Mouse (Mus musculus) adrenal gland, postnatal 0 days (tissue): ENCODE results near the gene Npas4. TPM values are rescaled to one million over a fixed set of nuclear protein-coding genes. Genes with fewer than 3 reads are reported as not detected.

Source experiments
- polyA plus RNA-seq: library from polyadenylated mRNA; unstranded; fragments of >200 nt; fragmentation: Nextera tagmentation; extraction: Ambion mirVana; gene quantifications from 2 replicates; pipeline ENCODE4 v1.2.1, GENCODE M21; 2015

Gene Npas4
- 0.07 TPM in 1 of 2 replicates, not detected in the other for polyA plus RNA-seq

DNA sequence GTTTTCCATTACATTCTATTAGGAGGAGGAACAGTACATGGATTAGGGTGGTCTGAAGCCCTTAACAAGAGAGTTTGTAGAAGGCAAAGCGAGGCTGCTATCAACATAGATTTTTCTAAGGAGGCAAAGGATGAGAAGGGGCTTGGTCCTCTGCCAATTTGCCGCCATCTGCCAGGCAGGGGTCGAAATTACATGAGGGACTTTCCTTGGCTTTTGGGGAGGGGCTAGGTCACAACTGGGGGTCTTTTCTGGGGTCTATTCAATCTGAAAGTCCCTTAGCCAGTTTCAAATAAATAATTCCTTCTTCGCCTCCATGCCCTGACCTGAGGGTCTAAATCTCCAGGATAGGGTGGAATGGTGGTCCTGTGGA, at the start of gene Npas4:
TSS of gene Npas4 (minus strand) at position 61 of the 370 bp plus-strand sequence.

DNA sequence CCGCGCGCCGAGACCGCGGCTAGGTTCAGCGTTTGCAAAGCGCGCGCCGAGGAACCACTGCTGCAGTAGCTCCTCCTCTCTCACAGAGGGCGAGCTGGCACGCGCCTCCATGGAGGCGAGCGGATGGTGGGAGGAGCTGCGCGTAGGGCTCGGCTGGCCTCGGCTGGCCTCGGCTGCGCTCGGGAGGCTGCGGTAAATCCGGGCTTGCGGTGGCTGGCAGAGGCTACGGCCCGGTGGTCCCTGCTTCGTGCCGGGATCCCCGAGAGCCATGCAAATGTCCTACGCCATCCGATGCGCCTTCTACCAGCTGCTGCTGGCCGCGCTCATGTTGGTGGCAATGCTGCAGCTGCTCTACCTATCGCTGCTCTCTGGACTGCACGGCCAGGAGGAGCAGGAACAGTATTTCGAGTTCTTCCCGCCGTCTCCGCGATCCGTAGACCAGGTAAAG, 48.6 kb upstream of the Npas4 start, which contains the start of the genes B4gat1 and AC124502.3:
TSS of gene B4gat1 (plus strand) at position 118 of the 448 bp plus-strand sequence.
TSS of gene AC124502.3 (plus strand) at position 183 of the 448 bp plus-strand sequence.

GRCm38 (mm10) chr19:5023621-5024479, 33.7 kb upstream of the Npas4 start, which contains the start of gene Slc29a2:
Gene Slc29a2, plus strand, starts transcription at chr19:5023860.

DNA sequence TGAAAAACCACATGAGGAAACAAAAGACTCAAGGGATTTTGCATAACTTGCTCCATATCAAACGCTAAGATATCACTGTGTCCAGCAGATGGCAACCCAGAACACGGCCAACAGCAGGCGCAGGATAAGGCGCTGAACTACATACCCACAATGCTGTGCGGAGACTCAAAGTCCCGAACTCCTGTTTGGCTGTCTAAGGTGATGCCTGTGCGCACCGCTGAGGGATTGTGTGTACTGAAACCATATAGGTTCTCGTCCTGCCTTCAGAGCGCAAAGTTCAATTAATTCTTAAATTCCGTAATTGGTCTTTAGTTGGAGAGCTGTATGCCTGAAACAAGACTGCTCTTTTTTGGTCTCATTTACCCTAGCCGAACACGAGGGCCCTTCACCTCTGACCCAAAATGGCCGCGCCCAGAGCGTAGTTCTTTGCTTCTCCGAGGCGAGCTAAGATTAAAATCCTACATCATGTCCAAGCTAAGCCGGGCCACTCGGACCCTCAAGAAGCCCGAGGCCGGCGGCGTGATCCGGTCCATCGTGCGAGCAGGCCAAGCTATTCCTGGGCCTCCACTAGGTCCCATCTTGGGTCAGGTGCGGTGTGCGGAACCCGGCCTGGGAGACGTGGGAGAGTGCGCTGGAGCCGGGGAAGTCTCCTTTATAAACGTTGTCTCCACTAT, 28.1 kb downstream of the Npas4 start, which contains the start of gene Mrpl11:
TSS of gene Mrpl11 (plus strand) at position 220 of the 674 bp plus-strand sequence.

DNA sequence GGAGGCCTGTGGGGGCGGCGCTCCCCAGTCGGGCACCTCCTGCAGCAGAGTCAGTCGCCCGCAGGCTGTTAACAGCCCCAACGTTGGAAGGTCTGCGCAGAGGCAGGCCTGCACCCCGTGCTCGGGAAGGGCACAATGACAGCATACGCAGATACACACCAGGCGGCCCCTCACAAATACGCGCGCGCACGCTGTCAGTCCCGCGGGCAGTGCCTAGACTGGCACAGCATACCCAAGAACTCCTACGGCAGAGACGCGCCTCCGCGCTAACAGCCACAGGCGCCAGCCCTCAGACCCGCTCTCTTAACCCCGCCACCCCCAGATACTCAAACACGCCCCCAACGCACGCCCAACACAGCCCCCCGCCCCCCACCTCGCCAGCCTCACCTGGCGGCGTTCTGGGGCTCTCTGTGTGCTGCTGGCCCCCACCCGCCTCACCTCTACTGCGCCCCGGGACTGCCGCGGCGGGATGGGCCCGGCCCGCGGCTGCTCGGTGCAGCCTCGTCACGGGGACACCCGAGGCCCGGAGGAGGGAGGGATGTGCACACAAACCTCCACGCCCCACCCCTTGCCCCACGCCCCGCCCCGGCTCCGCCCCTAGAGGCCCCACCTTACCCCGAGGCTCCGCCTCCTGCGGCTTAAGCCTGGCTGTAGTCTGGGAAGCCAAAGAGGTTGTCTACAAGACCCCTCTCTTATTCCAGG, 47.4 kb downstream of the Npas4 start, which contains the start of gene Peli3:
TSS of gene Peli3 (minus strand) at position 577 of the 702 bp plus-strand sequence.

Other genes with a start within 250 kb of the Npas4 start
- gene Rbm4b, start 233.8 kb downstream of the Npas4 start, polyA plus RNA-seq = 28.0 and 39.4 TPM in 2 replicates
- 18.8 and 24.5 TPM in 2 replicates for gene Rbm4, start 196.4 kb downstream of the Npas4 start, polyA plus RNA-seq
- gene Gm21992, start 178.7 kb downstream of the Npas4 start, polyA plus RNA-seq = 13.2 and 19.4 TPM in 2 replicates
- gene Rbm14, start 178.7 kb downstream of the Npas4 start, polyA plus RNA-seq = 19.3 and 22.3 TPM in 2 replicates
- gene Ccs, start 151.0 kb downstream of the Npas4 start, polyA plus RNA-seq = 79.9 and 127 TPM in 2 replicates
- gene Ccdc87, start 150.9 kb downstream of the Npas4 start, polyA plus RNA-seq = 0.08 and 0.10 TPM in 2 replicates
- gene Ctsf, start 135.2 kb downstream of the Npas4 start, polyA plus RNA-seq = 192 and 458 TPM in 2 replicates
- gene Actn3, start 112.4 kb downstream of the Npas4 start, polyA plus RNA-seq = 2.4 and 3.2 TPM in 2 replicates
- gene Zdhhc24, start 111.6 kb downstream of the Npas4 start, polyA plus RNA-seq = 12.5 and 14.8 TPM in 2 replicates
- 3.5 and 4.2 TPM in 2 replicates for gene Bbs1, start 83.7 kb downstream of the Npas4 start, polyA plus RNA-seq
- gene Dpp3, start 62.0 kb downstream of the Npas4 start, polyA plus RNA-seq = 63.8 and 106 TPM in 2 replicates
- 1.9 and 2.9 TPM in 2 replicates for gene Peli3, start 47.2 kb downstream of the Npas4 start, polyA plus RNA-seq
- gene Mrpl11, start 28.2 kb downstream of the Npas4 start, polyA plus RNA-seq = 136 and 156 TPM in 2 replicates
- gene Slc29a2, start 33.5 kb upstream of the Npas4 start, polyA plus RNA-seq = 0.57 and 1.9 TPM in 2 replicates
- 45.2 and 51.4 TPM in 2 replicates for gene B4gat1, start 48.5 kb upstream of the Npas4 start, polyA plus RNA-seq
- gene AC124502.3, start 48.6 kb upstream of the Npas4 start, polyA plus RNA-seq = 0.20 and 1.6 TPM in 2 replicates
- 36.1 and 44.9 TPM in 2 replicates for gene Brms1, start 51.0 kb upstream of the Npas4 start, polyA plus RNA-seq
- gene Rin1, start 60.2 kb upstream of the Npas4 start, polyA plus RNA-seq = 1.1 and 1.5 TPM in 2 replicates
- 79.7 and 120 TPM in 2 replicates for gene Cd248, start 77.8 kb upstream of the Npas4 start, polyA plus RNA-seq
- gene Tmem151a, start 95.2 kb upstream of the Npas4 start, polyA plus RNA-seq = 6.4 and 9.5 TPM in 2 replicates
- gene Yif1a, start 98.2 kb upstream of the Npas4 start, polyA plus RNA-seq = 83.2 and 106 TPM in 2 replicates
- 19.6 and 30.8 TPM in 2 replicates for gene Cnih2, start 108.2 kb upstream of the Npas4 start, polyA plus RNA-seq
- 213 and 238 TPM in 2 replicates for gene Rab1b, start 116.8 kb upstream of the Npas4 start, polyA plus RNA-seq
- gene Klc2, start 128.2 kb upstream of the Npas4 start, polyA plus RNA-seq = 14.0 and 16.2 TPM in 2 replicates